Mouse (Mus musculus): Measurements from ENCODE around the gene Ush1g. TPM values are rescaled to one million over a fixed set of nuclear protein-coding genes. Genes with fewer than 3 reads are reported as not detected.

Ush1g gene
- total and polyA plus RNA-seq, 3 experiments = not detected

- no peak for TF ChIP-seq POLR2A (IDR thresholded peaks at IDR 0.05; ENCODE audit: control insufficient read depth in 1 of 2, insufficient read depth in 1 of 2, low read depth in 1 of 2, low read length in 2 of 2, poor library complexity in 1 of 2)
Observed at GRCm38 (mm10) chr11:115296471-115297210, 25.2 kb downstream of the Ush1g start (continued).

DNA sequence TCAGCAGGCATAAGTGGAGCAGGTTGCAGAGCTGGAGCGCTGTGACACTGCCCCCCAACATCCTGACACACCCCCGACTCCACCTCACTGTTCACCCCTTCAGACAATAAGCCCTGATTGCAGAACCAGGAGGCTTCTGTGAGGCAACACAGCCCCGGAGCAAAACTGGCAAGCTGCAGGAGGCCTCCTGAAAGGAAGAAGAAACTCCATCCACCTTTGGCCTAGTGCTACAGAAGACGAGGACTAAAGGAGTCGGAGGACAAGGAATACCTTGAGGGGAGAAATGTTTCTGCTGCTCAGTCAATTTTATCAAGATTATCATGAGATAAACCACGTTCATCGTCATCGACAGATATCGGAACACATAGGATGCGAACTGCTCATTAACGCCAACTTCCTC lies 25.9 kb downstream of the Ush1g start:
- no peaks in the 10 kb centered on the region; a peak in 1 of 4 replicates for H3K4me1 ChIP-seq (ENCODE audit: control insufficient read depth in 1 of 2, insufficient read depth in 2 of 2, low read length in 2 of 2)
- TF ChIP-seq TBP (IDR thresholded peaks at IDR 0.05; ENCODE audit: low read depth, low read length) = no peak
- no peak for TF ChIP-seq ZC3H11A (IDR thresholded peaks at IDR 0.05; ENCODE audit: low read depth, low read length)
- no peak for TF ChIP-seq CHD2 (IDR thresholded peaks at IDR 0.05; ENCODE audit: low read length)
- no peak for TF ChIP-seq RAD21 (IDR thresholded peaks at IDR 0.05; ENCODE audit: low read depth, low read length)
- no peak for TF ChIP-seq MAX (IDR thresholded peaks at IDR 0.05; ENCODE audit: low read length)
- TF ChIP-seq SIN3A (IDR thresholded peaks at IDR 0.05; ENCODE audit: low read length) = no peak
- TF ChIP-seq MYB (IDR thresholded peaks at IDR 0.05; ENCODE audit: low read depth, low read length) = no peak
- TF ChIP-seq NRF1 (IDR thresholded peaks at IDR 0.05; ENCODE audit: insufficient read depth, low read depth, low read length, poor library complexity, severe bottlenecking) = no peak
- TF ChIP-seq NELFE (IDR thresholded peaks at IDR 0.05; ENCODE audit: low read depth, low read length) = no peak
- TF ChIP-seq ZNF384 (IDR thresholded peaks at IDR 0.05; ENCODE audit: low read depth, low read length) = no peak
- TF ChIP-seq MXI1 (IDR thresholded peaks at IDR 0.05; ENCODE audit: low read depth, low read length) = no peak
- TF ChIP-seq JUND (IDR thresholded peaks at IDR 0.05; ENCODE audit: low read depth, low read length) = no peak
- H3K79me2 ChIP-seq (ENCODE audit: control insufficient read depth, insufficient read depth, low read length, poor library complexity) = no peaks in the 10 kb centered on the region
- no peaks in the 10 kb centered on the region for H3K9me3 ChIP-seq (replicated peaks; ENCODE audit: insufficient read depth, low read length)
- H3K27me3 ChIP-seq (ENCODE audit: control insufficient read depth in 1 of 2, insufficient read depth in 2 of 2, low read length in 2 of 2) = no peaks in the 10 kb centered on the region
- no peak overlapping the region for H3K4me3 ChIP-seq (ENCODE audit: control insufficient read depth in 1 of 2, insufficient read depth in 1 of 2, low read depth in 2 of 2, low read length in 2 of 2)
- DNase-seq (ENCODE audit: low read depth, low spot score) = no peak
- no peak overlapping the region for H3K9ac ChIP-seq (ENCODE audit: control insufficient read depth, low read depth, low read length, poor library complexity, severe bottlenecking)
- H3K27ac ChIP-seq (ENCODE audit: control insufficient read depth, low read depth, low read length) = no peak overlapping the region
- no peaks in the 10 kb centered on the region for H3K36me3 ChIP-seq (ENCODE audit: control insufficient read depth in 1 of 2, insufficient read depth in 2 of 2, low read length in 2 of 2)

GRCm38 (mm10) chr11:115292631-115293375 lies 29.0 kb downstream of the Ush1g start:
- H3K27me3 ChIP-seq (ENCODE audit: control insufficient read depth in 1 of 2, insufficient read depth in 2 of 2, low read length in 2 of 2) = no peaks in the 10 kb centered on the region
- H3K4me1 ChIP-seq (ENCODE audit: control insufficient read depth in 1 of 2, insufficient read depth in 2 of 2, low read length in 2 of 2) = no peaks in the 10 kb centered on the region
- H3K36me3 ChIP-seq (ENCODE audit: control insufficient read depth in 1 of 2, insufficient read depth in 2 of 2, low read length in 2 of 2) = no peaks in the 10 kb centered on the region
- no peak for TF ChIP-seq ZKSCAN1 (IDR thresholded peaks at IDR 0.05; ENCODE audit: low read depth, low read length)
- no peak for TF ChIP-seq ELF1 (IDR thresholded peaks at IDR 0.05; ENCODE audit: low read depth, low read length)
- TF ChIP-seq E2F4 (IDR thresholded peaks at IDR 0.05; ENCODE audit: borderline replicate concordance, low read depth, low read length) = no peak
- no peak for TF ChIP-seq MAZ (IDR thresholded peaks at IDR 0.05; ENCODE audit: low read depth, low read length)
- no peak for TF ChIP-seq ETS1 (IDR thresholded peaks at IDR 0.05; ENCODE audit: low read depth, low read length)
- no peak for TF ChIP-seq NELFE (IDR thresholded peaks at IDR 0.05; ENCODE audit: low read depth, low read length)
- no peaks in the 10 kb centered on the region for H3K79me2 ChIP-seq (ENCODE audit: control insufficient read depth, insufficient read depth, low read length, poor library complexity)
- H3K27ac ChIP-seq (ENCODE audit: control insufficient read depth, low read depth, low read length) = no peak overlapping the region
- H3K4me3 ChIP-seq (ENCODE audit: control insufficient read depth in 1 of 2, insufficient read depth in 1 of 2, low read depth in 2 of 2, low read length in 2 of 2) = no peak overlapping the region
- no peak for DNase-seq (ENCODE audit: low read depth, low spot score)
- no peaks in the 10 kb centered on the region for H3K9me3 ChIP-seq (replicated peaks; ENCODE audit: insufficient read depth, low read length)
- H3K9ac ChIP-seq (ENCODE audit: control insufficient read depth, low read depth, low read length, poor library complexity, severe bottlenecking) = no peak overlapping the region

Measured in MEL (cell line).